8 mouse cellular contexts compared by ENCODE assay signal in genomic region chr17:94749466-94750135, GRCm38 (mm10). TPM values are rescaled to one million over a fixed set of nuclear protein-coding genes. Genes with fewer than 3 reads are reported as not detected.
DNase-seq lines count a peak whose midpoint lies in the region; ATAC-seq and TF ChIP-seq lines count a peak whose summit lies in the region.

TSS of gene Mettl4 (minus strand) at chr17:94750019.

- no peak; the same call in 1 of the 2 replicates for TF ChIP-seq RAD21 in MEL (IDR thresholded peaks at IDR 0.05; ENCODE audit: low read depth, low read length)

- TF ChIP-seq CTCF in MEL (IDR thresholded peaks at IDR 0.05 in 2 of 3, conservative IDR thresholded peaks at IDR 0.05 in 1 of 3; ENCODE audit: control insufficient read depth in 1 of 3, insufficient read depth in 1 of 3, low read depth in 2 of 3, low read length in 3 of 3, poor library complexity in 1 of 3, severe bottlenecking in 1 of 3): 0 out of 6 replicates have a peak, but pooled peaks of 1 of the 3 experiments have one; percentile 0
- no peak for TF ChIP-seq CTCF in cerebellum, adult 2 months (IDR thresholded peaks at IDR 0.05; ENCODE audit: borderline replicate concordance, insufficient read depth, low read depth, low read length)
- TF ChIP-seq CTCF in forebrain, postnatal 0 days (IDR thresholded peaks at IDR 0.05; ENCODE audit: low read depth): peak; percentile 46

- H3K4me2 ChIP-seq in forebrain, postnatal 0 days (ENCODE audit: low read depth): peak within 1 kb of the TSS; percentile 77
- peak within 1 kb of the TSS; percentile 67 for H3K4me2 ChIP-seq in lung, embryonic 15.5 days

- WGBS in cerebellum, adult 2 months: under 1% methylated on average over 56 of the region's 56 CpGs
- WGBS in forebrain, postnatal 0 days: under 1% methylated on average over 56 of the region's 56 CpGs
- WGBS in lung, embryonic 15.5 days: under 1% methylated on average over 56 of the region's 56 CpGs

- peaks cover 17% of the 10 kb centered on the region for H3K79me2 ChIP-seq in MEL (ENCODE audit: control insufficient read depth, insufficient read depth, low read length, poor library complexity)

- no peaks in the 10 kb centered on the region for H3K27me3 ChIP-seq in MEL (ENCODE audit: control insufficient read depth in 1 of 2, insufficient read depth in 2 of 2, low read length in 2 of 2)
- no peaks in the 10 kb centered on the region for H3K27me3 ChIP-seq in cerebellum, adult 2 months (ENCODE audit: control insufficient read depth, insufficient read depth, low read length)
- H3K27me3 ChIP-seq in forebrain, postnatal 0 days (ENCODE audit: insufficient read depth, low read length): no peaks in the 10 kb centered on the region
- H3K27me3 ChIP-seq in lung, embryonic 15.5 days: no peaks in the 10 kb centered on the region

- peak in 1 of 2 experiments; percentile 79; a peak in 3 of 4 replicates for TF ChIP-seq POLR2A in MEL (IDR thresholded peaks at IDR 0.05; ENCODE audit: control insufficient read depth in 1 of 2, insufficient read depth in 1 of 2, low read depth in 1 of 2, low read length in 2 of 2, poor library complexity in 1 of 2)
- 0 out of 2 replicates have a peak, but pooled peaks have one; percentile 33 for TF ChIP-seq POLR2A in cerebellum, adult 2 months (IDR thresholded peaks at IDR 0.05; ENCODE audit: borderline replicate concordance, insufficient read depth, low read length)

- peaks cover 0 to 26% of the 10 kb centered on the region in 2 experiments; a peak in 2 of 4 replicates for H3K36me3 ChIP-seq in MEL (ENCODE audit: control insufficient read depth in 1 of 2, insufficient read depth in 2 of 2, low read length in 2 of 2)
- no peaks in the 10 kb centered on the region for H3K36me3 ChIP-seq in forebrain, postnatal 0 days (ENCODE audit: insufficient read depth)
- H3K36me3 ChIP-seq in lung, embryonic 15.5 days: no peaks in the 10 kb centered on the region

- DNase-seq in MEL (ENCODE audit: low read depth, low spot score): peak; percentile 96
- DNase-seq in cerebellum, adult 2 months: peak; percentile 92 to 95
- peak; percentile 94 for DNase-seq in forebrain, postnatal 0 days
- peak; percentile 95 for DNase-seq in heart, postnatal 4 days
- DNase-seq in layer of hippocampus, adult 8-10 months (ENCODE audit: low spot score in 2 of 2): peak; percentile 94
- peak; percentile 92 for DNase-seq in ovary, adult 18-20 months (ENCODE audit: low spot score)
- peak; percentile 88 for DNase-seq in thymus, postnatal 0 days (ENCODE audit: low spot score)

- H3K27ac ChIP-seq in MEL (ENCODE audit: control insufficient read depth, low read depth, low read length): peak within 1 kb of the TSS; percentile 87
- peak within 1 kb of the TSS; percentile 75 for H3K27ac ChIP-seq in cerebellum, adult 2 months (ENCODE audit: insufficient read depth, low read length)
- H3K27ac ChIP-seq in forebrain, postnatal 0 days (ENCODE audit: low read depth, low read length): peak within 1 kb of the TSS; percentile 92
- H3K27ac ChIP-seq in lung, embryonic 15.5 days: peak within 1 kb of the TSS; percentile 89

- peak; percentile 96 for ATAC-seq in forebrain, postnatal 0 days
- peak; percentile 97 for ATAC-seq in lung, embryonic 15.5 days (ENCODE audit: borderline replicate concordance, extremely low read depth, low FRiP score, low TSS enrichment)

- TF ChIP-seq EP300 in MEL (IDR thresholded peaks at IDR 0.05; ENCODE audit: low read depth in 1 of 2, low read length in 2 of 2): peak in 1 of 2 experiments; percentile 13; a peak in 2 of 4 replicates

- peak within 1 kb of the TSS; percentile 90 to 92 for H3K4me3 ChIP-seq in MEL (ENCODE audit: control insufficient read depth in 1 of 2, insufficient read depth in 1 of 2, low read depth in 2 of 2, low read length in 2 of 2)
- H3K4me3 ChIP-seq in cerebellum, adult 2 months (replicated peaks; ENCODE audit: insufficient read depth, low read depth, low read length): peak within 1 kb of the TSS; percentile 92
- H3K4me3 ChIP-seq in forebrain, postnatal 0 days (ENCODE audit: low read depth, low read length): peak within 1 kb of the TSS; percentile 64
- peak within 1 kb of the TSS; percentile 63 for H3K4me3 ChIP-seq in lung, embryonic 15.5 days

- H3K9ac ChIP-seq in MEL (ENCODE audit: control insufficient read depth, low read depth, low read length, poor library complexity, severe bottlenecking): peak within 1 kb of the TSS; percentile 85
- peak within 1 kb of the TSS; percentile 76 for H3K9ac ChIP-seq in forebrain, postnatal 0 days
- H3K9ac ChIP-seq in lung, embryonic 15.5 days: peak within 1 kb of the TSS; percentile 57

- no peaks in the 10 kb centered on the region for H3K9me3 ChIP-seq in MEL (replicated peaks; ENCODE audit: insufficient read depth, low read length)
- H3K9me3 ChIP-seq in forebrain, postnatal 0 days (ENCODE audit: low read length): no peaks in the 10 kb centered on the region
- H3K9me3 ChIP-seq in lung, embryonic 15.5 days: no peaks in the 10 kb centered on the region

- H3K4me1 ChIP-seq in MEL (ENCODE audit: control insufficient read depth in 1 of 2, insufficient read depth in 2 of 2, low read length in 2 of 2): peaks cover 0 to 6% of the 10 kb centered on the region in 2 experiments; a peak in 1 of 4 replicates
- H3K4me1 ChIP-seq in cerebellum, adult 2 months (ENCODE audit: control insufficient read depth, insufficient read depth, low read length): peaks cover 2% of the 10 kb centered on the region; the same call in 1 of the 2 replicates
- H3K4me1 ChIP-seq in forebrain, postnatal 0 days (ENCODE audit: insufficient read depth): no peaks in the 10 kb centered on the region; the same call in none of the 2 replicates
- peaks cover 10% of the 10 kb centered on the region for H3K4me1 ChIP-seq in lung, embryonic 15.5 days

TF ChIP-seq in MEL, 35 proteins besides CTCF, POLR2A, EP300 and RAD21 (continues in another document):
- no peak for TF ChIP-seq ZC3H11A (IDR thresholded peaks at IDR 0.05; ENCODE audit: low read depth, low read length)
- TF ChIP-seq CHD1 (IDR thresholded peaks at IDR 0.05; ENCODE audit: low read depth, low read length): no peak
- no peak for TF ChIP-seq GATA1 (IDR thresholded peaks at IDR 0.05; ENCODE audit: low read depth, low read length)
- peak; percentile 85 for TF ChIP-seq ELF1 (IDR thresholded peaks at IDR 0.05; ENCODE audit: low read depth, low read length)
- peak; percentile 90 for TF ChIP-seq ZNF384 (IDR thresholded peaks at IDR 0.05; ENCODE audit: low read depth, low read length)
- no peak for TF ChIP-seq UBTF (IDR thresholded peaks at IDR 0.05; ENCODE audit: borderline replicate concordance, insufficient read depth, low read depth, low read length)
- TF ChIP-seq MAZ (IDR thresholded peaks at IDR 0.05; ENCODE audit: low read depth, low read length): peak; percentile 47; the same call in 1 of the 2 replicates
- no peak for TF ChIP-seq SMC3 (IDR thresholded peaks at IDR 0.05; ENCODE audit: low read depth, low read length)
- TF ChIP-seq BHLHE40 (IDR thresholded peaks at IDR 0.05; ENCODE audit: borderline replicate concordance, low read depth, low read length): no peak
- TF ChIP-seq POLR2AphosphoS5 (IDR thresholded peaks at IDR 0.05; ENCODE audit: borderline replicate concordance, low read depth, low read length): no peak
- TF ChIP-seq NRF1 (IDR thresholded peaks at IDR 0.05; ENCODE audit: insufficient read depth, low read depth, low read length, poor library complexity, severe bottlenecking): peak; percentile 71
- peak; percentile 96 for TF ChIP-seq MAX (IDR thresholded peaks at IDR 0.05; ENCODE audit: low read length)
- peak; percentile 75; the same call in 1 of the 2 replicates for TF ChIP-seq NELFE (IDR thresholded peaks at IDR 0.05; ENCODE audit: low read depth, low read length)
- TF ChIP-seq ZMIZ1 (IDR thresholded peaks at IDR 0.05; ENCODE audit: low read depth, low read length): 0 out of 2 replicates have a peak, but pooled peaks have one; percentile 36
- no peak for TF ChIP-seq USF2 (IDR thresholded peaks at IDR 0.05; ENCODE audit: borderline replicate concordance in 1 of 2, insufficient read depth in 1 of 2, low read depth in 1 of 2, low read length in 2 of 2)
- TF ChIP-seq E2F4 (IDR thresholded peaks at IDR 0.05; ENCODE audit: borderline replicate concordance, low read depth, low read length): no peak
- TF ChIP-seq ETS1 (IDR thresholded peaks at IDR 0.05; ENCODE audit: low read depth, low read length): 0 out of 2 replicates have a peak, but pooled peaks have one; percentile 18
- TF ChIP-seq TCF12 (IDR thresholded peaks at IDR 0.05; ENCODE audit: low read depth, low read length): peak; percentile 17; the same call in 1 of the 2 replicates
- TF ChIP-seq MXI1 (IDR thresholded peaks at IDR 0.05; ENCODE audit: low read depth, low read length): peak; percentile 96
- no peak for TF ChIP-seq TAL1 (IDR thresholded peaks at IDR 0.05; ENCODE audit: low read length)
- peak; percentile 92 for TF ChIP-seq MYC (IDR thresholded peaks at IDR 0.05; ENCODE audit: low read depth, low read length)
- TF ChIP-seq JUND (IDR thresholded peaks at IDR 0.05; ENCODE audit: low read depth, low read length): no peak
- peak; percentile 27; the same call in 1 of the 2 replicates for TF ChIP-seq RCOR1 (IDR thresholded peaks at IDR 0.05; ENCODE audit: low read depth, low read length)
- TF ChIP-seq KAT2A (conservative IDR thresholded peaks at IDR 0.05; ENCODE audit: low read depth, low read length): peak; percentile 61; the same call in 1 of the 2 replicates
- no peak; the same call in 1 of the 2 replicates for TF ChIP-seq POLR2AphosphoS2 (IDR thresholded peaks at IDR 0.05; ENCODE audit: low read length)
- TF ChIP-seq CHD2 (IDR thresholded peaks at IDR 0.05; ENCODE audit: low read length): no peak
- no peak for TF ChIP-seq MYB (IDR thresholded peaks at IDR 0.05; ENCODE audit: low read depth, low read length)
- no peak for TF ChIP-seq ZKSCAN1 (IDR thresholded peaks at IDR 0.05; ENCODE audit: low read depth, low read length)

RNA-seq across cellular contexts. Expression of gene Mettl4, which starts in this region (rescaled TPM):
- total RNA-seq in MEL (2012; rRNA removed): 19.6 and 19.9 TPM in 2 replicates
- polyA plus RNA-seq in MEL (2012; ENCODE audit: insufficient read depth in 1 of 2, insufficient read length in 2 of 2, low read depth in 1 of 2, low replicate concordance in 2 of 2, missing spikeins in 1 of 2): 10 to 100 TPM in 1 of 2 experiments, not detected in 1; 13.4 TPM
- 7.9 and 8.5 TPM in 2 replicates for polyA plus RNA-seq in cerebellum, adult 2 months (2012; rRNA removed)
- 16.3 and 20.8 TPM in 2 replicates for total RNA-seq in forebrain, postnatal 0 days (2014; rRNA removed)
- polyA plus RNA-seq in forebrain, postnatal 0 days (2015; fragmentation: Nextera tagmentation; extraction: Ambion mirVana): 8.7 and 9.9 TPM in 2 replicates
- total RNA-seq in heart, postnatal 4 days (2021): 1 to 10 TPM; 8.4 to 9.1 TPM
- 10 to 100 TPM; 13.6 to 16.9 (median 15.3) TPM for total RNA-seq in layer of hippocampus, adult 8-10 months (2022)
- 19.6 and 21.6 TPM in 2 replicates for polyA plus RNA-seq in lung, embryonic 15.5 days (2015; fragmentation: Nextera tagmentation; extraction: Ambion mirVana)
- 24.6 and 28.2 TPM in 2 replicates for polyA plus RNA-seq in thymus, postnatal 0 days (2015; fragmentation: Nextera tagmentation; extraction: Ambion mirVana)

Comparison
In these comparisons a context has a peak if more than half of its experiments do, and no peak if none do; other contexts are left out.
1. Peak in every context shown above with its lines: DNase-seq, ATAC-seq, H3K4me3 ChIP-seq and H3K27ac ChIP-seq.